Mouse (Mus musculus) kidney, postnatal 0 days (tissue): ENCODE results near the gene Dck. TPM values are rescaled to one million over a fixed set of nuclear protein-coding genes. Genes with fewer than 3 reads are reported as not detected.

Source experiments
- ATAC-seq: fragments of 200-750 bp; cut with Nextera tagmentation; replicated peaks from 2 replicates; pipeline ENCODE4 v1.8.0; 2017; ENCODE audit warnings: low read depth, moderate number of reproducible peaks, moderate TSS enrichment, moderate library complexity; ENCODE audit not compliant: low FRiP score
- DNase-seq: peaks from one replicate; pipeline ENCODE4 v3.0.0-alpha.2; 2016; ENCODE audit warnings: low spot score
- H3K27ac ChIP-seq: fragments of 300-500 bp; sonication (generic); 2 replicates; pipeline ENCODE4 v1.5.1; 2014; ENCODE audit warnings: mild to moderate bottlenecking
- H3K27me3 ChIP-seq: fragments of 300-500 bp; sonication (generic); 2 replicates; pipeline ENCODE4 v1.6.1; 2014; ENCODE audit warnings: low read length, mixed read lengths; ENCODE audit not compliant: insufficient read depth
- H3K36me3 ChIP-seq: fragments of 300-500 bp; sonication (generic); 2 replicates; pipeline ENCODE4 v1.6.1; 2014; ENCODE audit warnings: low read length, mixed read lengths; ENCODE audit not compliant: insufficient read depth
- H3K4me1 ChIP-seq: fragments of 300-500 bp; sonication (generic); replicated peaks from 2 replicates; pipeline ENCODE4 v1.6.1; 2014; ENCODE audit warnings: antibody characterized with exemption, low read length, mixed read lengths; ENCODE audit not compliant: insufficient read depth
- H3K4me2 ChIP-seq: fragments of 300-500 bp; sonication (generic); 2 replicates; pipeline ENCODE4 v1.6.1; 2014; ENCODE audit warnings: mild to moderate bottlenecking, low read length, moderate library complexity, mixed read lengths
- H3K4me3 ChIP-seq: fragments of 300-500 bp; sonication (generic); replicated peaks from 2 replicates; pipeline ENCODE4 v1.5.1; 2014; ENCODE audit warnings: low read depth, low read length
- H3K9ac ChIP-seq: fragments of 300-500 bp; sonication (generic); 2 replicates; pipeline ENCODE4 v1.6.1; 2014; ENCODE audit warnings: low read depth, low read length
- H3K9me3 ChIP-seq: fragments of 300-500 bp; sonication (generic); replicated peaks from 2 replicates; pipeline ENCODE4 v1.6.1; 2016; ENCODE audit warnings: low read length, inconsistent platforms, mixed read lengths
- CTCF ChIP-seq: IDR thresholded peaks from 2 replicates; pipeline ENCODE4 v1.5.1; 2016; ENCODE audit warnings: antibody characterized with exemption, low read depth, mild to moderate bottlenecking, moderate library complexity
- WGBS: fragments of 180-500 bp; shearing (Covaris S2); extraction: QIAGEN DNeasy Blood & Tissue Kit; methylation state at CpG from one replicate; pipeline ENCODE4 v1.1.7; 2014; 5-methylcytosine and 5-hydroxymethylcytosine counted together
- polyA plus RNA-seq: library from polyadenylated mRNA; unstranded; fragments of >200 nt; fragmentation: Nextera tagmentation; extraction: Ambion mirVana; gene quantifications from 2 replicates; pipeline ENCODE4 v1.2.1, GENCODE M21; 2015

Gene Dck
- polyA plus RNA-seq = 20.3 and 25.8 TPM in 2 replicates

DNA sequence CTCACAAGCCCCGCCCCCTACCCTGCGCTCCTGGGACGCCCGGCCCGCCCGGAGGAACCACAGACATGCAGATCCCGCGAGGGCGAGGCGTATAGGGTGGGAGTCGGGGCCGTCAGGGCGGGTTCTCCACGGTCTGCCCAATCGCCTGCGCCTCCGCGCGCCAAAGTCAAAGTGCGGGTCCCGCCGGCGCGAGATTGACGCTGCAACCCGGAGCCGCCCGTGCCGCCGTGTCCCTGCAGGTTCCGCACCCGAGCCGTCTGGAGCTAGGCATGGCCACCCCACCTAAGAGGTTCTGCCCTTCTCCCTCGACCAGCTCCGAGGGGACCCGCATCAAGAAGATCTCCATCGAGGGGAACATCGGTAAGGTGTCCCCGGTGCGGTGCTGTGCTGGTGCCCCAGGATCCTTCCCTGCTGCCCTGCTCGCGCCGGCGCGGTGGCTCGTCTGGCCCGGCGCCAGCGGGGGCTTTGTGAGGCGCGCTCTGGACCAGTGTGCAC is at the start of gene Dck:
Gene Dck, plus strand, starts transcription at position 10 of the 495 bp plus-strand sequence.
- 0 out of 2 replicates have a peak, but pooled peaks have one; percentile 12 for TF ChIP-seq CTCF
- H3K4me3 ChIP-seq = peak within 1 kb of the TSS; percentile 73
- H3K27me3 ChIP-seq = no peaks in the 10 kb centered on the region
- H3K36me3 ChIP-seq = 0 out of 2 replicates have a peak, but pooled peaks cover 3% of the 10 kb centered on the region
- peak within 1 kb of the TSS; percentile 79 for H3K9ac ChIP-seq
- H3K9me3 ChIP-seq = no peaks in the 10 kb centered on the region
- WGBS = under 1% methylated on average over 50 of the region's 51 CpGs
- peak within 1 kb of the TSS; percentile 81 for H3K4me2 ChIP-seq
- H3K4me1 ChIP-seq = no peaks in the 10 kb centered on the region
- H3K27ac ChIP-seq = peak within 1 kb of the TSS; percentile 72
- ATAC-seq (peak; percentile 100), DNase-seq (peak; percentile 100)

DNA sequence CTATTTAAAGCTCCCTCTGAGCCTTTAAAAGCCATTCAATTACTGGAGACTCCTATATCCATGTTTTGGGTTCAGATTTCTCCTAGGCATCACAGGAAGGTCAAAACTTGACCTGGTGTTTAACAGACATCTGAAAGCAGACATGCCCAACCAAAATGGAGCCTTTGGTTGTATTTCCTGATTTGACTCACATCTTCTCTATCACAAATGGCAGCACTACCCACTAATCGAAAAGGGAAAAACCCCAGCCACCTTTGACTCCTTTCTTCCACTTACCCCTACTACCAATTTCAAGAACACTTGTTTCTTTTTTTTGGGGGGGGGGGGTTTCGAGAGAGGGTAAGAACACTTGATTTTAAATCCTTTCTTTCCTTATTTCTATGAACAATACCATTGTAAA is 47.8 kb upstream of the Dck start:
- H3K9me3 ChIP-seq = no peaks in the 10 kb centered on the region

DNA sequence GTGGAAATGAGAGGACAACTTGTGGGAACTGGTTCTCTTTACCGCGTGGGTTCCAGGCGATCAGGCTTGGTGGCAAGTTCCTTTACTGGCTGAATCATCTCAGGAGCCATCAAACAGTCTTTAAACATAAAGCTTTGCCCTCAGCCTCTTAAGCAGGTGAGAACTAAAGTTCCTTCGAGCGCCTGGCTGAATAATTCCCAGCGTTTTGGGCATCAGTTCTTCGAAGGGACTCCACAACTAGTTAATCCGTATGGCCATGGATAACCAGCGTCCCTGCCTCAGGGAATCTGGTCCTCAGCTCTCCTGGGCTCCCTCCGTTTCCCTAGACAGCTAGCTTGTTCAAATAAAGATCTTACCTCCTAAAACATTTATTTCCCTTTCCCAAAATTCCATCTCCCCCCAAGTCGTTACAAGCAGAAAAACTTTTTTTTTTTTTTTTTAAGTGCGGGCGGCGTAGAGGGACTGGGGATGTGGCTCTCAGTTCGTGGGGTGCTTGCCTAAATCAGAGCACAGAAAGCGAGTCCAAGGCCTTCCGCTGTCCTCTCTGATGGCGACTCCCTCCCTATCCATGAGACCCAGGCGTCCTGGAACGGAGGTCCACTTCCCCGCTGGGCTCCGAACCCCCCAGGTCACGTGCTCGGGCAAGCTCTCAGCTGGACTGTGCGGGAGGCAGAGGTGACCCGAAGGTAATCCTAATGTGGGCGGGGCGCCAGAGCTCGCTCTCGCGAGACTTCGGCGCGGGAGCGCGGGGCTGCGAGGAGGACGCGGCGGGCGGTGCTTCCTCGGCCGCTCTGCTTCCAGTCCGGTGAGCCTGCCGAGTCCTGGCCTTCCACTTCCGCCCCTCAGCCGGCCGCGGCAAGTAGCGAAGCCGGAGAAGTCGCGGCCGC is 44.4 kb upstream of the Dck start, which contains the start of gene Mob1b:
Gene Mob1b, plus strand, starts transcription at position 740 of the 887 bp plus-strand sequence.
- Histone ChIP-seq H3K27ac (peak within 1 kb of the TSS; percentile 97), H3K27me3 (no peaks in the 10 kb centered on the region), H3K9me3 (no peaks in the 10 kb centered on the region), H3K9ac (peak within 1 kb of the TSS; percentile 90), H3K4me3 (peak within 1 kb of the TSS; percentile 93), H3K4me1 (peaks cover 4% of the 10 kb centered on the region; the same call in 1 of the 2 replicates), H3K36me3 (no peaks in the 10 kb centered on the region), H3K4me2 (peak within 1 kb of the TSS; percentile 96)
- TF ChIP-seq CTCF = no peak
- DNase-seq = peak; percentile 97
- under 1% methylated on average over 44 of the region's 54 CpGs for WGBS
- peak; percentile 99 for ATAC-seq

More for the DNA sequence above, 47.8 kb upstream of the Dck start:
- TF ChIP-seq CTCF = no peak
- Histone ChIP-seq H3K4me2 (no peak overlapping the region), H3K4me1 (peaks cover 4% of the 10 kb centered on the region; the same call in 1 of the 2 replicates), H3K36me3 (no peaks in the 10 kb centered on the region), H3K27ac (no peak overlapping the region), H3K4me3 (no peak overlapping the region), H3K27me3 (no peaks in the 10 kb centered on the region), H3K9ac (no peak overlapping the region)
- no peak for ATAC-seq
- no peak for DNase-seq
- WGBS = 90% methylated on average over 2 of the region's 2 CpGs

DNA sequence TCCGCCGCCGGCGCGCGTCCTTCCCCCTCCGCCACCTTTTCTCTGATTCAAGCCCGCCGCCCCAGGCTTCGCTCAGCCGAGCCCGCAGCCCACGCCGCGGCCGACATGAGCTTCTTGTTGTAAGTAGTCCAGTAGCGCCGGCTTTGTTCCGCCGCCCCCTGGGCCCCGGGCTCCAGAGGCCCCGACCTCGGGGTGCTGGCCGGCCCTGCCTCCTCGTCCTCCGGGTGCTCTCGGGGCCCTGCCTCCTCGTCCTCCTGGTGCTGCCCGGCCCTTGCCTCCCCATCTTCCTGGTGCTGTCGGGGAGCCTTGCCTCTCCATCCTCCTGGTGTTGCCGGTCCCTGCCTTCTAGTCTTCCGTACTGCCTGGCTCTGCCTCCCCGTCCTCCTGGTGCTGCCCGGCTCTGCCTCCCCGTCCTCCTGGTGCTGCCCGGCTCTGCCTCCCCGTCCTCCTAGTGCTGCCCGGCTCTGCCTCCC is 43.8 kb upstream of the Dck start:
- TF ChIP-seq CTCF = no peak
- Histone ChIP-seq H3K9me3 (no peaks in the 10 kb centered on the region), H3K4me1 (peaks cover 4% of the 10 kb centered on the region; the same call in 1 of the 2 replicates), H3K27ac (peak overlapping the region; percentile 97), H3K4me3 (peak overlapping the region; percentile 93), H3K36me3 (no peaks in the 10 kb centered on the region), H3K4me2 (peak overlapping the region; percentile 96), H3K27me3 (no peaks in the 10 kb centered on the region), H3K9ac (peak overlapping the region; percentile 90)
- peak; percentile 64 for ATAC-seq
- peak; percentile 46 for DNase-seq
- under 1% methylated on average over 31 of the region's 38 CpGs for WGBS

DNA sequence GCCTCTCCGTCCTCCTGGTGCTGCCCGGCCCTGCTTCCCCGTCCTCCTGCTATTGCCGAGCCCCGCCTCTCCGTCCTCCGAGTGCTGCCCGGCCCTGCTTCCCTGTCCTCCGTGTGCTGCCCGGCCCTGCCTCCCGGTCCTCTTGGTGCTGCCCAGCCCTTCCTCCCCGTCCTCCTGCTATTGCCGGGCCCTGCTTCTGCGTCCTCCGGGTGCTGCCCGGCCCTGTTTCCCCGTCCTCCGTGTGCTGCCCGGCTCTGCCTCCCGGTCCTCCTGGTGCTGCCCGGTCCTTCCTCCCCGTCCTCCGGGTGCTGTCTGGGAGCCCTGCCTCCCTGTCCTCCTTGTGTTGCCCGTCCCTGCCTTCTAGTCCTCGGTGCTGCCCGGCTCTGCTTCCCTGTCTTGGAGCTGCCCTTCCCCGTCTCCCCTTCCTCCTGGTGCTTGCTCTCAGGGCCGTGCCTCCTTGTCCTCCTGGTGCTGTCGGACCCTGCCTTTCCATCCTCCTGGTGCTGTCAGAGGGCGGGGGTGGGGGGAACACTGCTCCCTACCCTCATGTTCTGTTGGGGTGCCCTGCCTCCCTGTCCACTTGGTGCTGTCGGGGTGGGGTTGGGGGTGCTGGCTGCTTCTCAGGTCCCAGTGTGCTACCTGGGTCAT is 43.1 kb upstream of the Dck start:
- peak overlapping the region; percentile 90 for H3K9ac ChIP-seq
- TF ChIP-seq CTCF = no peak
- peak overlapping the region; percentile 93 for H3K4me3 ChIP-seq
- H3K36me3 ChIP-seq = no peaks in the 10 kb centered on the region
- peak overlapping the region; percentile 97; the same call in 1 of the 2 replicates for H3K27ac ChIP-seq
- H3K4me2 ChIP-seq = peak overlapping the region; percentile 96
- under 1% methylated on average over 31 of the region's 31 CpGs for WGBS
- ATAC-seq (peak; percentile 41), DNase-seq (peak; percentile 59)
- H3K4me1 ChIP-seq = peaks cover 4% of the 10 kb centered on the region; the same call in 1 of the 2 replicates
- H3K9me3 ChIP-seq = no peaks in the 10 kb centered on the region
- H3K27me3 ChIP-seq = no peaks in the 10 kb centered on the region

DNA sequence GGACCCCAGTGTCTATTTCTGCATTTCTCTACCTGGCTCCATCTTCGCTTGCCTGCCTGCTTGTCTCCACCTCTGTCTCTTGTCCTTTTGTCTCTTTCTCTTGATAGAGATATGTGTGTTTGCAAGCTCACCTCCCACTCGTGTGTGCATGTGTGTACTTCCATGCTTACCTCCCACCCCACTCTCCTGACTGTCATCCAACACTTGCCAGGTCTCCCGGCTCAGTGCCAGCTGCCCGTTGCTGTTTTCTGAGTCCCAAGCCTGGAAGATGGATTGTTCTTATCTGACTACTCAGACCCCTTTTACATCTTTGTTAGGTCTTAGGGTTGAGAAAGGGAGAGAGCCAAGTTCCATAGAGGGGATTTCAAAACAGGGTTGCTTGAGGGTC is 42.6 kb upstream of the Dck start:
- WGBS = 8% methylated on average over 4 of the region's 4 CpGs
- H3K9me3 ChIP-seq = no peaks in the 10 kb centered on the region
- H3K4me1 ChIP-seq = peaks cover 4% of the 10 kb centered on the region; the same call in 1 of the 2 replicates
- no peak overlapping the region for H3K27ac ChIP-seq
- ATAC-seq (no peak), DNase-seq (no peak)
- H3K4me2 ChIP-seq = peak overlapping the region; percentile 96
- H3K36me3 ChIP-seq = no peaks in the 10 kb centered on the region
- H3K27me3 ChIP-seq = no peaks in the 10 kb centered on the region
- no peak for TF ChIP-seq CTCF
- peak overlapping the region; percentile 93 for H3K4me3 ChIP-seq
- H3K9ac ChIP-seq = peak overlapping the region; percentile 90
